Mouse (Mus musculus) liver, postnatal 0 days (tissue): ENCODE measurements around the gene Acsbg2. TPM values are rescaled to one million over a fixed set of nuclear protein-coding genes. Genes with fewer than 3 reads are reported as not detected.
A peak's percentile ranks its signal among the peaks of the same experiment; 100 is the strongest.

Experiments used
- ATAC-seq: fragments of 200-750 bp; cut with Nextera tagmentation; 2 replicates; pipeline ENCODE4 v1.8.0; 2017; ENCODE audit warnings: mild to moderate bottlenecking, moderate library complexity
- DNase-seq: peaks from one replicate; pipeline ENCODE4 v3.0.0-alpha.2; 2016
- H3K27ac ChIP-seq: fragments of 300-500 bp; sonication (generic); 2 replicates; pipeline ENCODE4 v1.5.1; 2014; ENCODE audit warnings: antibody characterized with exemption, moderate library complexity, mild to moderate bottlenecking, low read depth
- H3K27me3 ChIP-seq: fragments of 300-500 bp; sonication (generic); 2 replicates; pipeline ENCODE4 v1.6.1; 2014; ENCODE audit warnings: low read length, control low read depth, mixed read lengths; ENCODE audit not compliant: insufficient read depth
- H3K36me3 ChIP-seq: fragments of 300-500 bp; sonication (generic); replicated peaks from 2 replicates; pipeline ENCODE4 v1.6.1; 2014; ENCODE audit warnings: mild to moderate bottlenecking, control low read depth, low read length, moderate library complexity, mixed read lengths; ENCODE audit not compliant: insufficient read depth
- H3K4me1 ChIP-seq: fragments of 300-500 bp; sonication (generic); 2 replicates; pipeline ENCODE4 v1.6.1; 2014; ENCODE audit warnings: antibody characterized with exemption, mild to moderate bottlenecking, control low read depth; ENCODE audit not compliant: insufficient read depth
- H3K4me2 ChIP-seq: fragments of 300-500 bp; sonication (generic); 2 replicates; pipeline ENCODE4 v1.6.1; 2014; ENCODE audit warnings: low read depth, mild to moderate bottlenecking, low read length, moderate library complexity, mixed read lengths
- H3K4me3 ChIP-seq: fragments of 300-500 bp; sonication (generic); 2 replicates; pipeline ENCODE4 v1.5.1; 2014; ENCODE audit warnings: low read depth, low read length
- H3K9ac ChIP-seq: fragments of 300-500 bp; sonication (generic); replicated peaks from 2 replicates; pipeline ENCODE4 v1.6.1; 2014; ENCODE audit warnings: mild to moderate bottlenecking, moderate library complexity
- H3K9me3 ChIP-seq: fragments of 300-500 bp; sonication (generic); 2 replicates; pipeline ENCODE4 v1.6.1; 2016; ENCODE audit warnings: mild to moderate bottlenecking, control low read depth, low read length, mixed read lengths
- CTCF ChIP-seq: sonication (generic); IDR thresholded peaks from 2 replicates; pipeline ENCODE4 v1.5.1; 2016; ENCODE audit warnings: antibody characterized with exemption, low read depth
- EP300 ChIP-seq: IDR thresholded peaks from 2 replicates; pipeline ENCODE4 v1.6.1; 2016; ENCODE audit warnings: antibody characterized with exemption, low read depth, mild to moderate bottlenecking
- WGBS: fragments of 180-500 bp; shearing (Covaris S2); extraction: QIAGEN DNeasy Blood & Tissue Kit; methylation state at CpG from one replicate; pipeline ENCODE4 v1.1.7; 2014; ENCODE audit not compliant: insufficient replicate concordance; 5-methylcytosine and 5-hydroxymethylcytosine counted together
- polyA plus RNA-seq: library from polyadenylated mRNA; unstranded; fragments of >200 nt; fragmentation: Nextera tagmentation; extraction: Ambion mirVana; gene quantifications from 2 replicates; pipeline ENCODE4 v1.2.1, GENCODE M21; 2015

The Acsbg2 gene
- polyA plus RNA-seq, 1 experiment from 2014 or later = not detected

DNA sequence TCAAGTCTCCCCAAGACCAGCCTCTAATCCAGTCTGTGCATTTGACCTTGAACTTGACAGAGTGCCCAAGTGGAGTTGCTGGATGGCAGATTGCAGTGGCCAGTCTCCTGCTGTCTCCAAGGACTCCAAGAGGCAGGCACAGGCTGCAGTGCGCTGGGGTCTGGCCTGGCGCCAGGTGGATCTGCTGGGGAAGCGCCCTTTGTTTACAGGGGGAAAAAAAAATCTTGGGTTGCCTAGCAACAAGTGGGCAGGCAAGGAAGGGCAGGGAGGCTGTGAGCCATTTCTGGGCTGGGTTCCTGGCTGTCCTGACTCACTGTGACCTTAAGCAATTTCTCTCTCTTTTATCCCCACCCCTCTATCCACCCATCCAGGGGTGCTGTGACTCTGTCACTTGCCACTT is 64.0 kb downstream of the Acsbg2 start:
- peaks cover 5% of the 10 kb centered on the region for H3K4me1 ChIP-seq
- no peak for TF ChIP-seq CTCF
- TF ChIP-seq EP300 = no peak
- 22% methylated on average over 3 of the region's 3 CpGs for WGBS
- H3K9ac ChIP-seq = no peak overlapping the region
- H3K4me2 ChIP-seq = no peak overlapping the region
- DNase-seq = peak; percentile 76
- H3K27ac ChIP-seq = no peak overlapping the region
- H3K36me3 ChIP-seq = no peaks in the 10 kb centered on the region
- H3K4me3 ChIP-seq = no peak overlapping the region
- peaks cover 3% of the 10 kb centered on the region; the same call in 1 of the 2 replicates for H3K27me3 ChIP-seq
- peak; percentile 66 for ATAC-seq
- H3K9me3 ChIP-seq = no peaks in the 10 kb centered on the region

DNA sequence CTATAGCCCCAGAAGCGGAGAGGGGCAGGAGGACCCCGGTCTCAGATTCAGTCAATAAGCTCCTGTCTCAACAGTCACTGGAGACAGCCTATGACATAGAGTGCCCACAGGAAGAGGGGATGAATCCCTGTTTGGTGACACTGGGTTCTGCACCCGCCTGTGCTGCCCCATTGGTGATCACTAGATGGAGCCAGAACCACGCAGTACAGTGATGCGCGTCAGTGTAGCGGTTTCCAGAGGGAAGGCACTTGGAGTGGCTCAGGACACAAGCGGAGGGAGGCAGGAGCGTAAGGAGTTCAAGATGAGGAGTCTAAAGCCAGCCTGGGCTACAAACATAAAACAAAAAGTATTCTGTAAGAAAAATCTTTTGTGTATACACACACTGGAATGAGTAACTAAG is 65.7 kb downstream of the Acsbg2 start:
- H3K4me2 ChIP-seq = no peak overlapping the region
- no peak for TF ChIP-seq EP300
- peak; percentile 98 for TF ChIP-seq CTCF
- no peaks in the 10 kb centered on the region for H3K9me3 ChIP-seq
- WGBS = 16% methylated on average over 9 of the region's 9 CpGs
- peaks cover 5% of the 10 kb centered on the region for H3K4me1 ChIP-seq
- no peak overlapping the region for H3K27ac ChIP-seq
- ATAC-seq = peak; percentile 76
- H3K4me3 ChIP-seq = no peak overlapping the region
- no peaks in the 10 kb centered on the region; the same call in 1 of the 2 replicates for H3K36me3 ChIP-seq
- no peaks in the 10 kb centered on the region for H3K27me3 ChIP-seq
- H3K9ac ChIP-seq = no peak overlapping the region
- peak; percentile 79 for DNase-seq

DNA sequence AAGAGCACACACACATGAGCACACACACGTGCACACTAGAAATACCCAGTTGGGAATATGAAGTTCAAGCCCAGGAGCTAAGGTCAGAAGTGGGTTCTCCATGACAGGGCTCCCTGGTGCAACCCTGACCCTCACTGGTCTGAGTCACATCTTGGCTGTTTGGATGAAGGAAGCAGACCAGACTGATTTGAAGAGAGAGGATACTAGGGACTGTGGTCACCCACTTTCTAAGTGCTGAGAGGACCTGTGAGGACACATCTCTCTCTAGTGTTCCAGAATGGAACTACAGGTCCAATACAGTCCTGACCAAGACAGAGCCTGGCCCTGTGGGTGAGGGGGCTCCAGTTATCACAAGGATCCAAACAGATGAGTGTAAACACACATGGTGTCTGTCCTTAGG is 68.5 kb downstream of the Acsbg2 start:
- H3K36me3 ChIP-seq = peaks cover 3% of the 10 kb centered on the region; the same call in 1 of the 2 replicates
- no peaks in the 10 kb centered on the region for H3K27me3 ChIP-seq
- TF ChIP-seq EP300 (no peak), CTCF (peak; percentile 59)
- H3K9me3 ChIP-seq = no peaks in the 10 kb centered on the region
- H3K27ac ChIP-seq = no peak overlapping the region
- DNase-seq (no peak), ATAC-seq (no peak)
- H3K4me2 ChIP-seq = no peak overlapping the region
- WGBS = 78% methylated on average over 1 of the region's 1 CpGs
- peaks cover 5% of the 10 kb centered on the region for H3K4me1 ChIP-seq
- no peak overlapping the region for H3K9ac ChIP-seq
- no peak overlapping the region for H3K4me3 ChIP-seq

DNA sequence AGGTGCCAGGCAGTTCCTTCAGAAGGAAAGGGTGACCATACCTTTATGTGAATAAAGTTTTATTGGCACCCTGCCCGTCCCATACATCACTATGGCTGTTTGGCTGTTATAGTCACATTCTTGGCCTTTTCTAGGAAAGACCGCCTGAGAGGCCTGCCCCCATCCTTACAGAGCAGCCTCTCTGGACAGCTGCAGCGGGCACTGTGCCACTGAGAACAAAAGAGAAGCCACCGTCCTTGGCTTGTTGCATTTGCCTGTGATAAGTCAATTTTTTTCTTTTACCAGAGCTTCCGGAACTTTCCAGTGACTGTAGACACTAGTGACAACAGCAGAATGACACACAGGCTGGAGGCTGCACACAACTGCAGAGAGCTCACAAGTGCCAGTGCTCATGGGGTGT is 69.3 kb downstream of the Acsbg2 start:
- TF ChIP-seq EP300 (no peak), CTCF (no peak)
- Histone ChIP-seq H3K36me3 (peaks cover 5% of the 10 kb centered on the region; the same call in 1 of the 2 replicates), H3K9me3 (no peaks in the 10 kb centered on the region), H3K9ac (no peak overlapping the region), H3K4me2 (no peak overlapping the region), H3K27ac (no peak overlapping the region), H3K27me3 (no peaks in the 10 kb centered on the region), H3K4me3 (no peak overlapping the region), H3K4me1 (no peaks in the 10 kb centered on the region; the same call in 1 of the 2 replicates)
- 86% methylated on average over 5 of the region's 5 CpGs for WGBS
- ATAC-seq (no peak), DNase-seq (no peak)

DNA sequence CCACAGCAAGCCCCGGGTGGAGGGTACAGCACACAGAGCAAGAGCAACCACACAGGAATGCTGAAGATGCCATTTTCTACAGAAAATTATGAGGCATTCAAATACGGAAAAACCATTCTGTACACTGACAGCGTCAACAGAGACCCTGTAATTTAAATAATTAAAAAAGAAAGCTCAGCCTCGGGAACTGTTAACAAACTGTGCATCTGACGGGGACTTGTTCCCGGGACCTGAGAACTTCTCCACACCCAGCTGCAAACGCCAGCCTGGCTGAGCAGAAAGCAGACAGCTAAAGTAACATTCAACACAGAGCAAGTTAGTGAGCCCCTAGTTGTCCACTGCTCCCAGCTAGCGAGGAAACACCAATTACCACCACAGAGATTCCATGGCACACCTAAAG is 72.2 kb downstream of the Acsbg2 start:
- no peak overlapping the region for H3K9ac ChIP-seq
- WGBS = 90% methylated on average over 8 of the region's 8 CpGs
- ATAC-seq = no peak
- no peak overlapping the region for H3K4me2 ChIP-seq
- no peak overlapping the region for H3K27ac ChIP-seq
- no peak overlapping the region for H3K4me3 ChIP-seq
- DNase-seq = no peak
- no peaks in the 10 kb centered on the region for H3K9me3 ChIP-seq
- no peaks in the 10 kb centered on the region for H3K27me3 ChIP-seq
- H3K4me1 ChIP-seq = no peaks in the 10 kb centered on the region
- peaks cover 5% of the 10 kb centered on the region; the same call in 1 of the 2 replicates for H3K36me3 ChIP-seq
- no peak for TF ChIP-seq EP300
- TF ChIP-seq CTCF = no peak

DNA sequence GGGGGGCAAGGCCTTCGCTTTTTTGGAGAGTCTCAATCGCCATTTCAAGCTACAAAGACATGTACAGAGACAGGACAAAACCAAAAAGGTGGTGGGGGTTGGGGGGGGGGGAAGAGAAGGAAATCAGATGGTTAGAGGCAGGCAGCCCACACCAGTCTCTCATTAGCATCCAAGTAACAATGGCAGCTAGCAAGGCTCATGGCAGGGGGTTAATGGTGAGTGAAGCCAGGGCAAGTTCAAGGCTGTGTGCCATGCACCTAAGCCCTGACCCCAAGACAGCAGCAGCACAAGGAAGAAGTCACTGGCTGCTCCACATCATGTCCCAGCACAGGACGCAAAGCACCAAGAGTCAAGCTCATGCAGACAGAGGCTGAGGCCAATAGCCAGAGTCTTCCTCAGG is 75.0 kb downstream of the Acsbg2 start:
- TF ChIP-seq CTCF (no peak), EP300 (no peak)
- Histone ChIP-seq H3K9me3 (no peaks in the 10 kb centered on the region), H3K4me2 (no peak overlapping the region), H3K36me3 (peaks cover 5% of the 10 kb centered on the region; the same call in 1 of the 2 replicates), H3K4me1 (no peaks in the 10 kb centered on the region), H3K9ac (no peak overlapping the region), H3K27ac (no peak overlapping the region), H3K4me3 (no peak overlapping the region), H3K27me3 (no peaks in the 10 kb centered on the region)
- WGBS = 88% methylated on average over 3 of the region's 3 CpGs
- no peak for DNase-seq
- ATAC-seq = no peak
